Comparison of ENCODE assay signal across 7 mouse cellular contexts in the genomic region with DNA sequence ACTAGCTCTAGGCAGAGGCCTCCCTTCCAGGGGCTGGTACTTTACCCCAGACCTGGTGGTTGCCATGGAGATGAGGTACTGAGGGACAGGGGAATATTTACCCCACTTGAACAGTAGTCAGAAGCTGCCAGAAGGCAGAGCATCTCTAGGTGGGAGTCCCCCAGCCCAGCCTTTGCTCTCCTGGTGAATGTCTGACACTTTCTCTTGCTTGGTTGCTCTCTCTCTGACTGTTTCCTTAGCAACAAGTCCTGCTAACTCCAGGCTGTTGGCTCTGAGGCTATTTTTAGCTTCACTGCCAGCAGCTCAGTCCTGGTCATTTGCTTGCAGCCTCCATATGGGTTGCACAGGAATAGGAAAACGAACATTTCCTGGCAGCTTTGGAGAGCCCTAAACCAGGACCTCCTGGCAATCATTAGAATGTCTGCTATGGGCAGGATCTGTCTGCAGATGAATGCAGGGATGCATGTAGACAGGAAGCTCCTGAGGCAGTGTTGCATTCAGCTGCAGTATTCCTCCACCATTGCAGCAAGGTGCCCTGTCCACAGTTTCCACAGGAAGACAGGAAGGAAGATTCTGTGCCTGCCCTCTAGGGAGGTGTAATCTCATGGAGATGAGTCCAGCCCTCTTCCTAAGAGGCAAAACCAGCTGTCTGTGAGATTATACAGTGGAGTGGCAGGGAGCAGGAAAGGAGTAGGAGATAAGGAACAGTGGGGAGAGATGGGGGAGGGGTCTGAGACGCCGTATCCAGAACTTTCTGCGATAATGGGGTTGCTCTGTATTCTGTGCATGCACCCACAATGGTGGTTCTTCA.
A peak's percentile ranks its signal among the peaks of the same experiment; 100 is the strongest.
DNase-seq lines count a peak whose midpoint lies in the region; ATAC-seq lines count a peak whose summit lies in the region.

No protein-coding gene starts in this region.

- no peaks in the 10 kb centered on the region for H3K9me3 ChIP-seq in embryonic facial prominence, embryonic 12.5 days
- no peaks in the 10 kb centered on the region for H3K9me3 ChIP-seq in hindbrain, embryonic 11.5 days (ENCODE audit: control insufficient read depth, low read length)
- H3K9me3 ChIP-seq in stomach, embryonic 16.5 days (replicated peaks; ENCODE audit: control insufficient read depth, low read length), result no peaks in the 10 kb centered on the region

- H3K4me1 ChIP-seq in embryonic facial prominence, embryonic 12.5 days, result peaks cover 74% of the 10 kb centered on the region
- H3K4me1 ChIP-seq in hindbrain, embryonic 11.5 days (replicated peaks; ENCODE audit: control insufficient read depth, insufficient read depth, low read length), result peaks cover 18% of the 10 kb centered on the region
- peaks cover 68% of the 10 kb centered on the region for H3K4me1 ChIP-seq in stomach, embryonic 16.5 days (ENCODE audit: control insufficient read depth, insufficient read depth, low read length)

- H3K27me3 ChIP-seq in embryonic facial prominence, embryonic 12.5 days, result no peaks in the 10 kb centered on the region
- no peaks in the 10 kb centered on the region for H3K27me3 ChIP-seq in hindbrain, embryonic 11.5 days (ENCODE audit: control insufficient read depth, insufficient read depth, low read length)
- H3K27me3 ChIP-seq in stomach, embryonic 16.5 days (ENCODE audit: control insufficient read depth, insufficient read depth, low read length), result no peaks in the 10 kb centered on the region

- H3K27ac ChIP-seq in embryonic facial prominence, embryonic 12.5 days, result peak overlapping the region; percentile 81
- H3K27ac ChIP-seq in hindbrain, embryonic 11.5 days (ENCODE audit: low read depth, low read length), result peak overlapping the region; percentile 62
- H3K27ac ChIP-seq in stomach, embryonic 16.5 days (ENCODE audit: low read length), result peak overlapping the region; percentile 71

- peak overlapping the region; percentile 16; the same call in 1 of the 2 replicates for H3K4me2 ChIP-seq in embryonic facial prominence, embryonic 12.5 days (replicated peaks)
- H3K4me2 ChIP-seq in hindbrain, embryonic 11.5 days (replicated peaks; ENCODE audit: low read depth, low read length), result no peak overlapping the region
- H3K4me2 ChIP-seq in stomach, embryonic 16.5 days (ENCODE audit: low read depth, low read length), result 0 out of 2 replicates have a peak overlapping the region, but pooled peaks have one; percentile 9

- no peak overlapping the region; the same call in 1 of the 2 replicates for H3K9ac ChIP-seq in embryonic facial prominence, embryonic 12.5 days
- H3K9ac ChIP-seq in hindbrain, embryonic 11.5 days (ENCODE audit: low read depth, low read length), result no peak overlapping the region
- H3K9ac ChIP-seq in stomach, embryonic 16.5 days (ENCODE audit: low read length), result no peak overlapping the region

- no peak overlapping the region for H3K4me3 ChIP-seq in embryonic facial prominence, embryonic 12.5 days
- no peak overlapping the region for H3K4me3 ChIP-seq in hindbrain, embryonic 11.5 days (ENCODE audit: low read depth, low read length)
- H3K4me3 ChIP-seq in stomach, embryonic 16.5 days (replicated peaks; ENCODE audit: low read length), result no peak overlapping the region

- peaks cover 19% of the 10 kb centered on the region; the same call in 1 of the 2 replicates for H3K36me3 ChIP-seq in embryonic facial prominence, embryonic 12.5 days
- H3K36me3 ChIP-seq in hindbrain, embryonic 11.5 days (ENCODE audit: control insufficient read depth, insufficient read depth, low read length), result no peaks in the 10 kb centered on the region
- no peaks in the 10 kb centered on the region for H3K36me3 ChIP-seq in stomach, embryonic 16.5 days (ENCODE audit: control insufficient read depth, insufficient read depth, low read length)

- peak; percentile 70 for DNase-seq in cerebellum, adult 11 months
- DNase-seq in hindbrain, embryonic 11.5 days (ENCODE audit: low spot score), result peak; percentile 59
- peak; percentile 87 for DNase-seq in layer of hippocampus, adult 9-11 months
- DNase-seq in lung, postnatal 36 days, result peak; percentile 30
- no peak for DNase-seq in adrenal gland, postnatal 14 days

- 0 out of 2 replicates have a peak, but pooled peaks have one; percentile 3 for ATAC-seq in embryonic facial prominence, embryonic 12.5 days (ENCODE audit: insufficient number of reproducible peaks, insufficient read depth, low FRiP score, low TSS enrichment)
- ATAC-seq in hindbrain, embryonic 11.5 days (ENCODE audit: low FRiP score), result peak; percentile 17; the same call in 1 of the 2 replicates
- peak; percentile 26; the same call in 1 of the 2 replicates for ATAC-seq in stomach, embryonic 16.5 days (ENCODE audit: insufficient read depth, low FRiP score)

- 37% methylated on average over 4 of the region's 4 CpGs for WGBS in embryonic facial prominence, embryonic 12.5 days
- WGBS in hindbrain, embryonic 11.5 days, result 39% methylated on average over 4 of the region's 4 CpGs
- WGBS in stomach, embryonic 16.5 days, result 22% methylated on average over 4 of the region's 4 CpGs
